Mouse (Mus musculus): ENCODE measurements around the gene Aktip.

Aktip gene

DNA sequence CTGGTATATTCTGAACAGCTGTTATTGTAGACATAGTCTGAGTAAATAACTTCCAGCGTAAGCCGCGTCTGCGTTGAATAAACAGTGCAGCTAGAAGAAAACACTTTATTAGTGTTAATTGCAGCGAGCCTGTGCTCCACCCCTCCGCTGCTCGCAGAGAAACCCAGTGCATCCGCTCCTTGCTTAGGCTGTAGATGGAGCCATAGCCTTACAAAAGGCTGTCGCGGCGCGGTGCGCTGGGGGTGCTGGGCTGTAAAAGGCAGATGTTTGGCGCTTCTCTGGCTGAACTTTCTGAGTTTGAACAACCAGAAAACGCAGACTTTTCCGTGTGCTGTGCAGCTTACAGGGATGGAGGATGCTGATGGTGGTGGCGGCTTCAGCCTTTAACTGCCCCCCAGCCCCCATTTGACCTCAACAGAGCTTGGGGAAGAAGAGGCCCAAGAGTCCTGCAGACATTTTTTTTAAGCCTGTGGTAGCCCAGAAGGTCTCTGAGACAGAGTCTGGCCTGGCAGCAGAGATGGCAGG, 8.9 kb downstream of the Aktip start:
- peak; percentile 32 for DNase-seq (ENCODE audit: low read depth)

DNA sequence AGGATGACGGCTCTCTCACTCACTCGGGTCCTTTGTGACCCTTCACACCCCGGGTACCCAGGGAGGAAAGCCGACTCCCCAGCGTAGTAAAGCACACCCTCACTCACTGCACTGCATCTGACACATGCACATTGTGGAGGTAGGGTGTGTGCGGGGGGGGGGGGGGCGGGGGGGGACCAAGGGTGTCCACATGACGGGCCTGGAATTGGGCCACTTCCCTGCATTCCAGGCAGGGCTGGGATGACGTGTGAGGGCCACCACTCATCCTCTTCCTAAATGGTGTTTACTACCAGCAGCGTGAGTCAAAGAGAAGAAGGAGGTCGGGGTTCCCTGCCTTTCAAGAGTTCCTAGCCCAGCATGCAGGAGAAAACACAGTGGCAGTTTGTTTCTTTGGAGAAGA, 11.6 kb downstream of the Aktip start:
- no peak for DNase-seq (ENCODE audit: low read depth)

DNA sequence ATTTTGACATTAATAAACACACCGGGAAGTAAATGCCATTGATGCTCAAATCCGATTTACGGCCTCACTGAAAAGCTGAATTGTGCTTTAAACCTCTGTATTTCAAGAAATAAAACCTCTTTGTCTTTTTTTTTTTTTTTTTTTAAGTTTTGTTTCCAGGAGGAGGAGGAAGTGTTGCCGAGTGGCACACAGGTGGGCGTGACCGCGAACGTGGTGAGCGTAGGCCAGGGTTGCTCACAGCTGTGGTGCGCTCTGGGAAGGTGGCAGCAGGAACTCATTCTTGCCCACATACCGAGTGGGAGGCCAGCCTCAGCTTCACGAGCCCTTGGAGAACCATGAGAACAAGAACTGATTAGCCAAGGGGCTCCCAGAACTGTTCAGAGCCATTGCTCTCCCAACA, 13.4 kb downstream of the Aktip start:
- DNase-seq (ENCODE audit: low read depth) = no peak

DNA sequence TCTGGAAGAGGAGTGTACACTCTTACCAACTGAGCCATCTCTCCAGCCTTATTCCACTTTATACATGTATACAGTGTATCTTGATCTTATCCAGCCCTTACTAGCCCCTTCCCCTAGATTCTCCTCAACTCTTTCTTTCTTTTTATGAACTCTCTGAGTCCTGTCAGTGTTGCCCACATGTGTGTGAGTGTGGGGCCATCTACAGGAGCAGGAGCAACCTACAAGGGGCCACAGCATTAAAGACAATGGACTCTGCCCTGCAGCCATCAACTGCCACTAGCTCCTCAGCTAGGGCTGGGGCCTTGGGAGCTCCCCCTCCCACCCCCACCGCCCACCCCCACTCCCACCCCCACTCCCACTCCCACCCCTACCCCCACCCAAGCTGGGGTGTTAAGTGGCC, 22.1 kb downstream of the Aktip start:
- DNase-seq (ENCODE audit: low read depth) = no peak

DNA sequence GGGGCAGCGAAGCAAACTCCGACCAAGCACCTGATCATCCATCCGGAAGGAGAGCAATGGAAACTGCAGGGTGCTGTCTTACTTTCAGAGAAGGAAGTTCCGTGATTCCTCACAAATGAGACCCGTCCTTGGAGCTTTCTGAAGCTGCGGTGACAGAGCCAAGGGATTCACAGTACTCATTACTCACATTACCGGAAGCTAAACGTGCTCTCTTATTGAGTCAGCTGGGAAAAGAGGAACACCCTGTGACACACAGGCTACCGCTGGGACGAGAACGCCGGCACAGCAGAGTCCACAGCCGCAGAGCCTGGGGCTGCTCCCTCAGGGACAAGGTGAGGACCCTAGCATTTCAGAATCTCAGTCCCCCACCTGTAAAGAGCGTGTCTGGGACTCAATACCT, 23.6 kb downstream of the Aktip start:
- DNase-seq (ENCODE audit: low read depth) = no peak

DNA sequence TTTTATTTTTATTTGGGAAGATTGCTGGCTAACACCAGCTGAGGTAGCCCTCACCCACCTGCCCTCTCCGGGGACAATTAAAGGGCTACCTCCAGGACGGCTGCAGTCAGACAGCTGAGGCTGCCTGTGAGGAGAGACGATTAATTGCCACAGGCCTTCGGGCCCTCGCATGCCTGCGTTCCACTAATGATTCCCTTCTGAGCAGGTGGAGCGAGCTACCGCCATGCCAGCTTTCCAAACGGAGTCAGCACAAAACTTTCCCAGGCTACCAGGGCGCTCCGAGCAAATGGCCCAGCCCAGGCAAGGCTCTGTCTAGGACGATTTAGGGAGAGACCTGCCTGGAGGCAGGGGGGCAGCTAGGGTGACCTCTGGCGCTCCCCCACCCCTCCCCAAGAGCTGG, 28.2 kb downstream of the Aktip start:
- DNase-seq (ENCODE audit: low read depth) = no peak

DNA sequence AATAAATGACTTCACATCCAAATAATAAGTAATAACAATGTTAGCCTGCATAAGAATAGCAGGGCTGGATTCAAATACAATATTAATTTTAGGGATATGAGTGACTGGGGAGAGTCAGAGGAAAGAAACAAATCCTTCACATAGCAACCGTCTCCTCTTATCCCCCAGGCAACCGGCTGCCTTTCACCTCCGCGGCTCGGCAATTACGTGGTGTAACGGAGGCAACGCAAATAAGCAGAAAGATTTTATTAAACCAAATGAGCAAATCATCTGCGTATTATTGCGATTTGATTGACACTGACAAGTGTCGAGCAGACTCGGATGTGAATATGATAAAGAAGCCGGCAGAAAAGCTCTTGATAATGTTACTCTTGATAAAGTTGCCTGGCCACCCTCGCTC, 28.9 kb downstream of the Aktip start:
- DNase-seq (ENCODE audit: low read depth) = no peak

DNA sequence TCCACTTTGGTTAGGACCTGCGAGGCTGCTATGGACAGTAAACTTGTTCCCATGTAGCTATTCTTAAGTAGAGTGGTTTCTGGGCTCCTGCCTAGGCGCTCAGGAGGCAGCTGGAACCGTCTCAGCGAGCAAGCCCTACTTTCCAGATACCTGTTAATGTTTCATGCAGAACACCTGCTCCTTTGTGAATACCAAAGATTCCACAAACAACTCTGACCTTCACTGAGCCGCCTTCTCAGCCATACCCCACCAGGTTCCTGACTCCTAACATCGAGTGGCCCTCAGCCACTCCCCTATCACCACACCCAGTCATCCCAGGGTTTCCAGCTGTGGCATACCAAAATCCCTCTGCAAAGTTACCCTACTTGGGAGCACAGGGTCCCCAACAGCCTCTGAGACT, 29.6 kb downstream of the Aktip start:
- no peak for DNase-seq (ENCODE audit: low read depth)

DNA sequence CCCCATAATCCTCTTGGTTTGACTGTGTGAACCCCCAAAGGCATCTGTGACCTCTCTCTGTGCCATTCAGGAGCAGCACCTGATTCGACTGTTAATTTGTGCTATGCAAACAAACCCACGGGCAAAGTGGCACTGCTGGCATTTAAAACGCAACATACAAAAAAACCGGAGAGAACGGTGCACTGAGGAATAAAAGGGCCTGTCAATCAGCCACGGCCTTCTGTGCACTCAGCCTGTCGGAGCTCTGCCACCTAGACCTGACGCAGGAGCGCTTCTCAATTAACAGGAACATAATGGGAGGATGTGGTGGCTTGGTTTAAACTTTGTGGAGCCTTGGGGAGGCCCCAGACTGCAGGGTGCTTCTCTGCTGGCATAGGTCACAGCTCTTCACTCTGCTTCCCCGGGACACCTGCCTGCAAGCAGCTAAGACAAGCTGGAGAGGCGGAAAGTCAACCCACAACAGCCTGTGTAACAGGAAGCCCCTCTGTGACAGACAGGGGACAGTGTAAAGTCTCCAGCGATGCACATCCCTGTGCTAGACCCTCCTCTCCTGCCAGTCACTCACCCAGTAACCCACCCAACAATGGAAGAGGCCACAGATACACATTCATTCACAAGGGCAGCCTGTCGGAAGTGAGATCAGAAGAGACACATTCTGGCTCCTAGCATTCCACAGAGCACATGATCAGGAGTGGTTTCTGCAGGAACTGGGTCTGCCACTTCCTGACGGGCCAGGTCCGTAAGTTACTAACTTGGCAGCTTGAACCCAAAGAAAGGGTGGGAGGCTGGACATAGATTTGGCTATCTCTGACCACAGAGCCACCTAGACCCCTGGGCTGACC, 39.6 kb downstream of the Aktip start:
- no peak for DNase-seq (ENCODE audit: low read depth)

DNA sequence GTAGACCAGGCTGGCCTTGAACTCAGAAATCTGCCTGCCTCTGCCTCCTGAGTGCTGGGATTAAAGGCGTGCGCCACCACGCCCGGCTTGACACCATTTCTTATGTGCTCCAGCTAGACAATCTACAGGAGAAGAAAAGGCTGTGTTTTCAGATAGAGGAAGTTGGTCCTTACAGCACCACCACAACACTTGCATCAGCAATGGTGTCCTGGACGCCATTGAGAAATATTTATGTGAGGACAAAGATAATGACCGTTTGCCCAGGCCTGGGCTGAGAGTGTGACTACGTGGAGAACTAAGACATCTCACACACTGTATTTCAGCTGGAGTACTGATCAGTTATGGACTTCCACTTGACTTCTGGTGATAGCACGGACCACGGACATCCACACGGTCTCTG, 41.2 kb downstream of the Aktip start:
- no peak for DNase-seq (ENCODE audit: low read depth)

DNA sequence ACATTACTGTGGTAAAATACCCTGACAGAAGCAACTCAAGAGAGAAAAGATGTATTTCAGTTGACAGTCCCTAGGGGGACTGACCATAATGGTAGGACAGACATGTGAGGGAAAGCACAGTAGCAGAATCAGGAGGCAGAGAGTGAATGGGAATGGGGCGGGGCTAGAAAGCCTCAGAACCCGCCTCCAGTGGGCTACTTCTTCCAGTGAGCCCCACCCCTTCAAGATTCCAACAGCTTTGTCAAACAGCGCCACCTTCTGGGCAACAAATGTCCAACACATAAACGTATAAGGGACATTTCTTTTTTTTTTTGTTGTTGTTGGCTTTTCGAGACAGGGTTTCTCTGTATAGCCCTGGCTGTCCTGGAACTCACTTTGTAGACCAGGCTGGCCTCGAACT, 45.2 kb downstream of the Aktip start:
- DNase-seq (ENCODE audit: low read depth) = no peak

DNA sequence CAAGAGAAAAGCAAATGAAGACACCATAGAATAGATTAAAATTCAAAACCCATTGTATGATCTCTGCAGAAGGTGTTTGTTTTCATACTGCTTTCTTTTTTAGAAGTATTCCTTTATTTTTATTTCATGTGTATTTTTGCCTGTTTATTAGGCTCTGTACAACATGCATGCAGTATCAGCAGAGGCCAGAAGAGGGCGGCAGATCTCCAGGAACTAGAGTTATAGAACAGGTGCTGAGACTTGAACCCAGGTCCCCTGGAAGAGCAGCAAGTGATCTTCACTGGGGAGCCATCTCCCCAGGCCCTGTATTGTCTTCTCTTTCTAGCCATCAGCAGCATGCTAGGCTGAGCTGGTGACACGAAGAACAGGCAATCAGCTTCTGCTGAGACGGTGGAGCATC, 45.9 kb downstream of the Aktip start:
- no peak for DNase-seq (ENCODE audit: low read depth)

DNA sequence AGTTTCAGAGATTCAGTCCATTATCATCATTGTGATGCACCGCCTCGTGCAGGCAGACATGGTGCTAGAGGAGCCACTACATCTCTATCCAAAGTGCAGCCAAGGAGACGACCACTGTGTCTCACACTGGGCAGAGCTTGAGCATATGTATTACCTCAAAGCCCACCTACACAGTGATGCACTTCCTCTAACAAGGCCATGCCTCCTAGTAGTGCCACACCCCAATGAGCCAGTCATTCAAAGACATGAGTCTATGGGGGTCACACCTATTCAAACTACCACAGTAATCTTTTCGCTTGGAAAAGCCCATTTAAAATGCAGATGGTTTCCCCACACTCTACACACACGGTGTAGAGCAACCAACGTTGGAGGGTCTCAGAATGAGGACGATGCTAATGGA, 48.2 kb downstream of the Aktip start:
- DNase-seq (ENCODE audit: low read depth) = no peak

DNA sequence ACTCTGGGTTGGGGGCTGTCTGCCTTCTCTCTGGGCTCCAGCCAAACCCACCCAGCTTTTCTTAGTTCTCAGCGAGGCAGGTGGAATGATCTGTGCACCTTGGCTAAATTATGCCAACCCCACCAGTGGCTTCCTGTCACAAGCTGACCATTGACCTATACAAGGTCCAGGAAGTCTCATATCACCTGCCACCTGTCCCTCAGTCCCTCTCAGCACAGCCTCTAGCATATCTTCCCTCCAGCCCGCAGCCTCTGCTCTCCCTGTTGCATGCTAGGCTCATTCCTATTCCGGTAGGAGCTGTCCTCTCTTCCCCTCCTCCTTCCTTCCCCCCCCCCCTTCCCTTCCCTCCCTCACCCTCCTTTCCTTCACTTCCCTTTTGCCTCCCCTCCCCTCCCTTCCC, 50.5 kb downstream of the Aktip start:
- DNase-seq (ENCODE audit: low read depth) = no peak

DNA sequence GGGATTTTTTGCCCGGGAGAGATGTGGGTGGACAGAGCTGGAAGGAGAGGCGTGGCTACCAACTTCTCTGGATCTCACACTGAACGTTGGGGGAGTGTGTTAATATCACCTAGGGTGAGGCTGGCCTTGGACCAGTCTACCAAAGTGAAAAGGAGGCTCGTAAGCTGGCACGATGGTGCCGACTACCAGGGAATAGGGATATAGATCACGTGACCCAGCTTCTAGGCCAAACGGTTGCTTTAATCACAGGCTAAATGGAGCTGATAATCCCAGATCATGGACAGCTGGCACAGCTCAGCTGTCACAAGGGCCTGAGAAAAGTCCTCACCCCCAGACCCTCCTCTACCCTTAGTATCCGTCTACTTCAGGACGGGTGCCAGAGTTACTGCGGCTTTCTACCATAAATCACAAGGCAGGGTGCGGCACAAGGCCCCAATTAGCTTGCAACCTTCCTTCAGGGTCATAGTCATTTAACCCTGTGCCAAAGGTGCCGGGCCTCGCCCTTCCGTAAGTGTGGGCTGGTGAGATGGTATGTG, 51.1 kb downstream of the Aktip start:
- no peak for DNase-seq (ENCODE audit: low read depth)

DNA sequence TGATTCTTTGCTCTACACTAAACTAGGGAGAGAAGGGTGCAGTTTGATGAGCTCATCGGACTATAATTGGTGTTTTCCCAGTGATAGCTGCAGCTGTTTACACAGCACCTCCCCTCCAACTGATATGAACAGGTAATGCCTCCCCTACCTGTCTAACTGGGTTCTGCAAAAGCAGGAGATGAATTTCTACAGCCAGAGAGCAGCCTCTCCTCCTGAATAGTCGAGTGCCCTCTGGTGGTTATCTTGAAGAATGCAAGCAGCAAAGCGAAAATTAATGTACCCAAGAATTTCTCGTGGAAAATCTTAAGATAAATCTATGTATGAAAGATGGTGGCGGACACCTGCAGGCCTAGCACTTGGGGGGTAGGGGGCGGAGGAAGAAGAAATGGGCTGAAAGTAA, 52.1 kb downstream of the Aktip start:
- peak; percentile 29 for DNase-seq (ENCODE audit: low read depth)

DNA sequence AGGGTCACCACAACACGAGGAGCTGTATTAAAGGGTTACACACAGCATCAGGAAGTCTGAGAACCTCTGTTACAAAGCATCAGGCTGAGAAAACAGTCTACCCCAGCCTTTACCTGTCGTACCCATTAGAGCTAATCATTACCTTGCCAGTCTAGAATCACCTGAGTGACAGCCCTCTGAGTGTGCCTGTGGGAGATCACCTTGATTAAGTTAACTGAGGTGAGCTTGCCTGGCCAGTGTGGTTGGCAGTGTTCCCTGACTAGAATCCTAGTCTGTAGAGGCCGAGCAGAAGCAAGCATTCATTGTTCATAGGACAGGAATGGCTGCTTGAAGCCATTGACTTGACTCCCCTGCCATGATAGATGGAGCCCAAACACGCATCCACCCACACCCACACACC, 58.9 kb downstream of the Aktip start:
- DNase-seq (ENCODE audit: low read depth) = no peak

DNA sequence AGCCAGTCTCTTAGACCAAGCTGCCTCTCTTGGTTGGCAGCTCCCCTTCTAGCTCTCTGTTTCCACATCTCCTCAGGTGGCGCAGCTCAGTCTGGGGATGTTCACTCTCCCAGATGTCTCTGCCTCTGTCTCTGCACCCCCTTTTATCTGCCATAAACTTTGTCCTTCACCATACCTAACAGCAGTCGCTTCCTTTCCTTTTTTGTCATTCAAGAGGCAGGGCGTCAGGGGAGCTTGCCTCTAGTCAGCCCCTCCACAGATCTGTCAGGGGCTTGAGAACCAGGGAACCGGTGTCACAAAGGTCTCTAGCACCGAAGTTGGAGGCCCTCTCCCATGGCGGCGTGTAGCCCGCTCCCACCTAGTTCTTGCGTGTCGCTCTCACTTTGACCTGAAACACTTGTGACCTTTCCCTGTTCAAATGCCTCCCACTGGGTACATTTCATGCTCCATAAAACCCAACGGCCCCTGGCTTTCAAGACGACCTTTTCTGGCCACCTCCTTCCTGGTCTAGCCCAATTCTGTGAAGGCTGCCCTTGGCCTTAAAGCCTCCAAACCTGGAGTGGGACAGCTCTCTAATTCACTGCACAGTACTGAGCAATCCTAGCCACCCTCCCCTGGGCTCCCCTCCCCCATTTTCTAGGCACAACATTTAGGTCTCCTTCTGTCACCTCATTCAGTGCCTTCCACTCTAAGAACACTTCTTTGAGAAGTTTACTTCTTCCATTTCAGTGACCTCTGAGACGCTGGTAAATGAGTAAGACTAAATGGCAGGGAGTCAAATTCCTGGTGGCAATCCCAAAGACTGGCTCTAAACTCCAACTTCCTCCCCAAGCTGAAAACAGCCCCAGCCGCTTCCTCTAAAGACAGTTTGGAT, 64.2 kb downstream of the Aktip start:
- no peak for DNase-seq (ENCODE audit: low read depth)

DNA sequence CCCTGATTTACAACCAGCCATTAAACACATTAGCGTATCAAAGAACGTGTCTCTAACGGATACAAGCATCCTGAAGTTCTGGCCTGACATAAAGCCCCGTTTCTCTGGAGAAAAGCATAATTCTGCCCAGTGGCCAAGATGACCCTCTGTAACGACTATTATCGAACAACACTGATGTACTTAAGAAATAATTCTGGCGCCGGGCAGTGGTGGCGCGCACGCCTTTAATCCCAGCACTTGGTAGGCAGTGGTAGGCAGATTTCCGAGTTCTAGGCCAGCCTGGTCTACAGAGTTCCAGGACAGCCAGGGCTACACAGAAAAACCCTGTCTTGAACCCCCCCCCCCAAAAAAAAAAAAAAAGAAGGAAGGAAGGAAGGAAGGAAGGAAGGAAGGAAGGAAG, 65.1 kb downstream of the Aktip start:
- DNase-seq (ENCODE audit: low read depth) = no peak

DNA sequence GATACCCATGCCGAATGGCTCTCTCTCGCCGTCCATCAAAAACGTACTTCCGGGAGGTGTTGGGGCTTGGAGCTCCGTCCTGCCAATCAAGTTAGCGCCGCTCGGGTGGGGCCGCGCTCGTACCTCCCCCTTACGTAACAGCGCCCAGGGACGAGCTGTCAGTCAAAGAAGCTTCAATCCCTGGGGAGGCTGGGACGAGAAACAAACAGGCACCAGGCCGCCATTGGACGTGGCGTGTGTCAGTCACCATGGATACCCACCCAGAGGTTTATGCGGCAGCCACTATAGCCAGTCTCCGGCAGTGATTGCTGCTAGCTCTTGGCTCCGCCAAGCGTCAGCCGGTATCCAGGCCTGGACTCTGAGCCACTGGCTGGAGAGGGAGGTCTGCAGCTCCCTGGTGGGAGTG, 65.7 kb downstream of the Aktip start:
- DNase-seq (ENCODE audit: low read depth) = peak; percentile 96

DNA sequence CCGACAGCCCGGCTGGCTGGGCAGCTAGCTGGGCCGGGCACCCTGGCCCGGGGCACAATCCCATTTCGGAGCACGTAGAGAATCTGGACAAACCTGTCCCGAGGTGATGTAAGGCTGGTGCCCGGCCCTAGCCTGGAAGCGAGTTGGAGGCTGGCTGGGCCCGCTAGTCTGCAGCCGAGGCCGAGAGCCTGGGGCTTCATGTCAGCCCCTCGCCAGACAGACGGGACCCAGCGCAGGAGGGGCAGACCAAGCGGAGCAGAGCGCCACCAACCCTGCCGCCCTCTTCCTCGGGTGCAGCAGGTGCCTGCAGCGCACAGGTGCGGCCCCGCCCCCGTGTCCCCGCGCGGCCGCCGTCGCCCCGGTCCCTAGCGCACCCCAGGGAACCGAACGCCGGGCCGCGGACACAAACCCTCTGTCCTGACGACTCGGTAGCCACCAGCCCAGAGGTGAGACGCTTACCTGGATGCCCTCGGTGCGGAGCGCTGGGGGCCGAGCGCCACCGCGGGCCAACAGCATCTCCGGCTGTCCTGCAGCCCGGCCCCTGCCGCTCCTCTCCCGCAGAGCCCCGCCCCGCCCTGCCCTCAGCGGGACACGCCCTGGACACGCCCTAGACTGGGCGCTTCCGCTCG, 66.2 kb downstream of the Aktip start:
- no peak for DNase-seq (ENCODE audit: low read depth)

DNA sequence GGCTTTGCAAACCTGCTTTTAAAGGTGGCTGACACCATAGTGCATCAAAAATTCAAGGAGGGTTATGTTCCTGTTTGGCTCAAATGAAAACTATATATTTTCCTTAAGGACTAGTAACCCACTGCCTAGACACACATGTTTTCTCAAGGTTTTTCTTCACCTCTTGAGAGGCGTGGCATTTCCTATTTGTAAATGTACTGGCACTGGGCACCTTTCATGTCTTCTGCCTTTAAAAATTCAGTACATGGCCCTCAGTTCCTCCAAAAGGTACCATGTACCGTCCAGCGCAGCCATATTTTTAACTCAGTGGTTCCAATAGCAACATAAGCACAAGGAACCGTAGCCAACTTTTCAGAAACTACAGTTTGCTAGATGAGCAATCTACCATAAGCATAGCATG, 67.0 kb downstream of the Aktip start:
- DNase-seq (ENCODE audit: low read depth) = no peak

Measured in c-Kit-positive CD71-negative TER-119-negative erythroid progenitor cells, embryonic 14.5 days (primary cell).